Mouse (Mus musculus) MEL (cell line): ENCODE results near the gene Sh3glb1. TPM values are rescaled to one million over a fixed set of nuclear protein-coding genes. Genes with fewer than 3 reads are reported as not detected.
A peak's percentile ranks its signal among the peaks of the same experiment; 100 is the strongest.

ENCODE experiments used
- DNase-seq: peaks from one replicate; pipeline ENCODE4 v3.0.0; 2011; ENCODE audit warnings: low read depth, low spot score
- H3K27ac ChIP-seq: 2 replicates; pipeline ENCODE4 v1.5.1; 2012; ENCODE audit warnings: low read depth, mild to moderate bottlenecking, control low read depth, low read length, moderate library complexity; ENCODE audit not compliant: control insufficient read depth
- H3K27me3 ChIP-seq, 2 experiments: fragments of 150-350 bp in 1 of 2; sonication (generic) in 1 of 2; 2 replicates each; pipeline ENCODE4 v1.6.1; 2012; ENCODE audit warnings: low read length in 2 of 2, mild to moderate bottlenecking in 2 of 2, improper control_type of control experiment in 1 of 2, moderate library complexity in 1 of 2; ENCODE audit not compliant: insufficient read depth in 2 of 2, control insufficient read depth in 1 of 2
- H3K36me3 ChIP-seq, 2 experiments: 2 replicates each; pipeline ENCODE4 v1.6.1; 2012 to 2014; ENCODE audit warnings: low read length in 2 of 2, improper control_type of control experiment in 1 of 2, inconsistent platforms in 1 of 2, mild to moderate bottlenecking in 1 of 2; ENCODE audit not compliant: insufficient read depth in 2 of 2, control insufficient read depth in 1 of 2
- H3K4me1 ChIP-seq, 2 experiments: fragments of 150-350 bp in 1 of 2; sonication (generic) in 1 of 2; 2 replicates each; pipeline ENCODE4 v1.6.1; 2012; ENCODE audit warnings: low read length in 2 of 2, improper control_type of control experiment in 1 of 2, mild to moderate bottlenecking in 1 of 2; ENCODE audit not compliant: insufficient read depth in 2 of 2, control insufficient read depth in 1 of 2
- H3K4me3 ChIP-seq, 2 experiments: fragments of 150-350 bp in 1 of 2; sonication (generic) in 1 of 2; 2 replicates each; pipeline ENCODE4 v1.5.1; 2012; ENCODE audit warnings: low read depth in 2 of 2, low read length in 2 of 2, mild to moderate bottlenecking in 2 of 2, moderate library complexity in 2 of 2, control low read depth in 1 of 2, improper control_type of control experiment in 1 of 2; ENCODE audit not compliant: control insufficient read depth in 1 of 2, insufficient read depth in 1 of 2
- H3K79me2 ChIP-seq: 2 replicates; pipeline ENCODE4 v1.6.1; 2012; ENCODE audit warnings: mild to moderate bottlenecking, low read length, moderate library complexity; ENCODE audit not compliant: control insufficient read depth, poor library complexity, insufficient read depth
- H3K9ac ChIP-seq: 2 replicates; pipeline ENCODE4 v1.6.1; 2012; ENCODE audit warnings: low read depth, mild to moderate bottlenecking, control low read depth, low read length, moderate library complexity; ENCODE audit not compliant: control insufficient read depth, poor library complexity, severe bottlenecking
- H3K9me3 ChIP-seq: fragments of 150-350 bp; sonication (generic); replicated peaks from 2 replicates; pipeline ENCODE4 v1.6.1; 2012; ENCODE audit warnings: mild to moderate bottlenecking, low read length, improper control_type of control experiment, moderate library complexity; ENCODE audit not compliant: insufficient read depth
- BHLHE40 ChIP-seq: IDR thresholded peaks from 2 replicates; pipeline ENCODE4 v1.6.1; 2012; ENCODE audit warnings: low read depth, mild to moderate bottlenecking, inconsistent platforms, low read length, improper control_type of control experiment, borderline replicate concordance
- CTCF ChIP-seq, 3 experiments: IDR thresholded peaks in 2 of 3; conservative IDR thresholded peaks in 1 of 3; 2 replicates each; pipeline ENCODE4 v1.5.1; 2011 to 2012; ENCODE audit warnings: low read length in 3 of 3, low read depth in 2 of 3, mild to moderate bottlenecking in 2 of 3, improper control_type of control experiment in 1 of 3, inconsistent platforms in 1 of 3, mixed read lengths in 1 of 3, moderate library complexity in 1 of 3; ENCODE audit not compliant: control insufficient read depth in 1 of 3, insufficient read depth in 1 of 3, poor library complexity in 1 of 3, severe bottlenecking in 1 of 3
- ELF1 ChIP-seq: IDR thresholded peaks from 2 replicates; pipeline ENCODE4 v1.6.1; 2014; ENCODE audit warnings: low read depth, mild to moderate bottlenecking, inconsistent platforms, low read length, improper control_type of control experiment, moderate library complexity
- ETS1 ChIP-seq: IDR thresholded peaks from 2 replicates; pipeline ENCODE4 v1.6.1; 2012; ENCODE audit warnings: low read depth, mild to moderate bottlenecking, inconsistent platforms, low read length, improper control_type of control experiment, moderate library complexity
- GATA1 ChIP-seq: IDR thresholded peaks from 2 replicates; pipeline ENCODE4 v1.6.1; 2011; ENCODE audit warnings: low read depth, low read length, improper control_type of control experiment
- KAT2A ChIP-seq: conservative IDR thresholded peaks from 2 replicates; pipeline ENCODE4 v1.6.1; 2012; ENCODE audit warnings: low read depth, low read length, improper control_type of control experiment, inconsistent platforms
- MXI1 ChIP-seq: IDR thresholded peaks from 2 replicates; pipeline ENCODE4 v1.6.1; 2011; ENCODE audit warnings: mild to moderate bottlenecking, low read depth, low read length, improper control_type of control experiment
- MYC ChIP-seq: IDR thresholded peaks from 2 replicates; pipeline ENCODE4 v1.6.1; 2011; ENCODE audit warnings: low read depth, mild to moderate bottlenecking, low read length, improper control_type of control experiment, moderate library complexity
- POLR2A ChIP-seq, 2 experiments: IDR thresholded peaks; 2 replicates each; pipeline ENCODE4 v1.6.1; 2011 to 2012; ENCODE audit warnings: low read length in 2 of 2, mild to moderate bottlenecking in 2 of 2, control low read depth in 1 of 2, improper control_type of control experiment in 1 of 2, low read depth in 1 of 2, moderate library complexity in 1 of 2; ENCODE audit not compliant: control insufficient read depth in 1 of 2, insufficient read depth in 1 of 2, poor library complexity in 1 of 2
- POLR2AphosphoS2 ChIP-seq: IDR thresholded peaks from 2 replicates; pipeline ENCODE4 v1.6.1; 2011; ENCODE audit warnings: low read length, improper control_type of control experiment
- RAD21 ChIP-seq: IDR thresholded peaks from 2 replicates; pipeline ENCODE4 v1.6.1; 2011; ENCODE audit warnings: mild to moderate bottlenecking, low read depth, low read length, improper control_type of control experiment
- RCOR1 ChIP-seq: IDR thresholded peaks from 2 replicates; pipeline ENCODE4 v1.6.1; 2012; ENCODE audit warnings: low read depth, mild to moderate bottlenecking, inconsistent platforms, low read length, improper control_type of control experiment
- SIN3A ChIP-seq: IDR thresholded peaks from 2 replicates; pipeline ENCODE4 v1.6.1; 2012; ENCODE audit warnings: low read length, improper control_type of control experiment, inconsistent platforms
- SMC3 ChIP-seq: IDR thresholded peaks from 2 replicates; pipeline ENCODE4 v1.6.1; 2011; ENCODE audit warnings: low read depth, low read length, improper control_type of control experiment
- TCF12 ChIP-seq: IDR thresholded peaks from 2 replicates; pipeline ENCODE4 v1.6.1; 2014; ENCODE audit warnings: low read depth, mild to moderate bottlenecking, inconsistent platforms, low read length, improper control_type of control experiment, moderate library complexity
- ZC3H11A ChIP-seq: IDR thresholded peaks from 2 replicates; pipeline ENCODE4 v1.6.1; 2012; ENCODE audit warnings: low read depth, mild to moderate bottlenecking, inconsistent platforms, low read length, improper control_type of control experiment
- ZKSCAN1 ChIP-seq: IDR thresholded peaks from 2 replicates; pipeline ENCODE4 v1.6.1; 2012; ENCODE audit warnings: low read depth, mild to moderate bottlenecking, inconsistent platforms, low read length, improper control_type of control experiment, moderate library complexity
- ZMIZ1 ChIP-seq: IDR thresholded peaks from 2 replicates; pipeline ENCODE4 v1.6.1; 2012; ENCODE audit warnings: low read depth, mild to moderate bottlenecking, inconsistent platforms, low read length, improper control_type of control experiment, moderate library complexity
- ZNF384 ChIP-seq: IDR thresholded peaks from 2 replicates; pipeline ENCODE4 v1.6.1; 2012; ENCODE audit warnings: low read depth, mild to moderate bottlenecking, inconsistent platforms, low read length, improper control_type of control experiment
- polyA plus RNA-seq, 2 experiments: library from polyadenylated mRNA; stranded (reverse) in 1 of 2; unstranded in 1 of 2; fragments of >175 nt in 1 of 2; fragments of >200 nt in 1 of 2; gene quantifications; 2 replicates each; pipeline versions ENCODE4 v1.2.1 to v1.2.4; 2012; ENCODE audit warnings: low replicate concordance in 2 of 2, low read depth in 1 of 2; ENCODE audit not compliant: insufficient read length in 2 of 2, insufficient read depth in 1 of 2, missing spikeins in 1 of 2
- total RNA-seq: library from RNA; depleted of rRNA; stranded (reverse); fragments of 300-350 nt; gene quantifications from 2 replicates; pipeline ENCODE4 v1.2.3, GENCODE M21; 2012

The Sh3glb1 gene
- total and polyA plus RNA-seq, 3 experiments = 33.9 to 89.2 (median 61.9) TPM

DNA sequence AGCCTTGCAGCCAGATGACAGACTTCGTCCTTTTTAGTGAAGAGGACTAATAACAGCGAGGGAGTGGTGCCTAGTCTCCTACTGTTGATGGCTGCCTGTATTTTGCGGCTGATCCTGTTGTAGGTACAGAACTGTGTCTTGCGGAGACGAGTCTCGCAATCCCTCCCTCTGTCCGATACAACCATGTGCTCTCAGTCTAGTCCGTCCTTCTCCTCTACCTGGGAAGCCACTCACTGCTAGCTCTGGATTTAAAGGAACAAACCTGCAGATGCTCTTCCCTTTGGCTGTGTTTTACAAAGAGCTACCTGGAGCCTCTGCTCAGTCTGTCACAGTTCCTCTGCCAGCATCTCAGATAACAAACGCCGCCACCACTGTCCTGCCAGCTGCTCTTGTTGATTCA is 26.1 kb downstream of the Sh3glb1 start:
- Histone ChIP-seq H3K79me2 (no peaks in the 10 kb centered on the region), H3K36me3 (peaks cover 14 to 22% of the 10 kb centered on the region in 2 experiments), H3K4me3 (no peak overlapping the region), H3K4me1 (peaks cover 9 to 13% of the 10 kb centered on the region in 2 experiments), H3K27ac (no peak overlapping the region), H3K27me3 (no peaks in the 10 kb centered on the region), H3K9me3 (no peaks in the 10 kb centered on the region), H3K9ac (no peak overlapping the region)
- no peak for DNase-seq
- TF ChIP-seq BHLHE40 = no peak
- no peak for TF ChIP-seq SIN3A
- no peak for TF ChIP-seq POLR2AphosphoS2
- TF ChIP-seq RCOR1 = no peak
- TF ChIP-seq MYC = no peak
- TF ChIP-seq ZKSCAN1 = no peak

DNA sequence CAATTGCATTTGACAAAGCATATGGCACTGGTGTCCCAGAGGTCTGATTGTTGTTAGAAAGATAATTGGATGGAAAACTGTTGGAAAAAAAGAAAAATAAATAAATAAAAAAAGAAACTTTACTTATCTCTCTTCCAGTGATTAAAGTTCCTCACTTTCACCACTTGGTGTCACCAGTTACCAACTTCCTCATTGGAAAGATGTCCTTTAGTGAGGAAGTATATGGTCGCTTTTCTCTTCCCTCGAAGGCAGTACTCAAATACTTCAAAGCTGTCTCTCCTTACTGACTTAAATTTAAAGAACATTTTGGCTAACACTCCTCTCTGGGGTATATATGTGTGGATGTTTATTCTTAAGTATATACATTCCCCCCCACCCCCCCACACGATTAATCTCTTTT is 28.1 kb downstream of the Sh3glb1 start:
- Histone ChIP-seq H3K9me3 (no peaks in the 10 kb centered on the region), H3K9ac (no peak overlapping the region), H3K79me2 (no peaks in the 10 kb centered on the region), H3K4me1 (no peaks in the 10 kb centered on the region), H3K4me3 (no peak overlapping the region), H3K27me3 (no peaks in the 10 kb centered on the region), H3K27ac (no peak overlapping the region), H3K36me3 (peaks cover 0 to 19% of the 10 kb centered on the region in 2 experiments; a peak in 2 of 4 replicates)
- DNase-seq = peak; percentile 75
- peak; percentile 72 for TF ChIP-seq SMC3
- peak in 2 of 3 experiments; percentile 51 to 76; a peak in 4 of 6 replicates for TF ChIP-seq CTCF (IDR thresholded peaks at IDR 0.05 in 2 of 3, conservative IDR thresholded peaks at IDR 0.05 in 1 of 3; ENCODE audit: control insufficient read depth in 1 of 3, insufficient read depth in 1 of 3, low read depth in 2 of 3, low read length in 3 of 3, poor library complexity in 1 of 3, severe bottlenecking in 1 of 3)
- TF ChIP-seq ZNF384 = no peak
- TF ChIP-seq GATA1 = peak; percentile 58; the same call in 1 of the 2 replicates
- TF ChIP-seq ELF1 = peak; percentile 48; the same call in 1 of the 2 replicates
- no peak for TF ChIP-seq POLR2A (IDR thresholded peaks at IDR 0.05; ENCODE audit: control insufficient read depth in 1 of 2, insufficient read depth in 1 of 2, low read depth in 1 of 2, low read length in 2 of 2, poor library complexity in 1 of 2)
- TF ChIP-seq RAD21 = peak; percentile 79
- TF ChIP-seq ZC3H11A = peak; percentile 52

DNA sequence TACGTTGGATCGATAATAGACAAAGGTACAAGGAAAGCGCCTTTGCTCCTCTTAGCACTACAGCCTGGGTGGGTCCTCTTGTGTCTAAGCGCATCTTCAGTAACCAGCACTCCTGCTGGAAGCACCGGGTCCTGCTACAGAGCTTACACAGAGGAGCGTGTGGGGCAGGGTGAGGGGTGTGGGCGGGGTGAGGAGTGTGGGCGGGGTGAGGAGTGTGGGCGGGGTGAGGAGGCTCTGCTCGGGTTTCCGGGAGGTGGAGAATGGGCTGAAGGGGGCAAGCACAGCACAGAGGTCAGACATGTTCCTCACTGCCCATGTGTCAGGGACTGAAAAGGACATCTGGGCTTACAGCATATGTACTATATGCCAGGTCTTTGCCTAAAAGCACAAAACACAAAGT is 30.9 kb downstream of the Sh3glb1 start:
- Histone ChIP-seq H3K4me3 (no peak overlapping the region), H3K27me3 (no peaks in the 10 kb centered on the region), H3K9ac (no peak overlapping the region), H3K9me3 (no peaks in the 10 kb centered on the region), H3K27ac (no peak overlapping the region), H3K36me3 (peaks cover 0 to 11% of the 10 kb centered on the region in 2 experiments), H3K79me2 (no peaks in the 10 kb centered on the region), H3K4me1 (no peaks in the 10 kb centered on the region)
- peak; percentile 41 for DNase-seq
- TF ChIP-seq MXI1 (no peak), TCF12 (no peak), ZMIZ1 (no peak), SIN3A (no peak), KAT2A (no peak), POLR2AphosphoS2 (no peak), ETS1 (no peak), ZC3H11A (no peak), ELF1 (no peak)
